Mouse (Mus musculus) MEL (cell line): ENCODE measurements around the gene Igdcc3. TPM values are rescaled to one million over a fixed set of nuclear protein-coding genes. Genes with fewer than 3 reads are reported as not detected.

Experiments used
- DNase-seq: peaks from one replicate; pipeline ENCODE4 v3.0.0; 2011; ENCODE audit warnings: low read depth, low spot score
- H3K27ac ChIP-seq: 2 replicates; pipeline ENCODE4 v1.5.1; 2012; ENCODE audit warnings: low read depth, mild to moderate bottlenecking, control low read depth, low read length, moderate library complexity; ENCODE audit not compliant: control insufficient read depth
- H3K27me3 ChIP-seq, 2 experiments: fragments of 150-350 bp in 1 of 2; sonication (generic) in 1 of 2; 2 replicates each; pipeline ENCODE4 v1.6.1; 2012; ENCODE audit warnings: low read length in 2 of 2, mild to moderate bottlenecking in 2 of 2, improper control_type of control experiment in 1 of 2, moderate library complexity in 1 of 2; ENCODE audit not compliant: insufficient read depth in 2 of 2, control insufficient read depth in 1 of 2
- H3K36me3 ChIP-seq, 2 experiments: 2 replicates each; pipeline ENCODE4 v1.6.1; 2012 to 2014; ENCODE audit warnings: low read length in 2 of 2, improper control_type of control experiment in 1 of 2, inconsistent platforms in 1 of 2, mild to moderate bottlenecking in 1 of 2; ENCODE audit not compliant: insufficient read depth in 2 of 2, control insufficient read depth in 1 of 2
- H3K4me1 ChIP-seq, 2 experiments: fragments of 150-350 bp in 1 of 2; sonication (generic) in 1 of 2; 2 replicates each; pipeline ENCODE4 v1.6.1; 2012; ENCODE audit warnings: low read length in 2 of 2, improper control_type of control experiment in 1 of 2, mild to moderate bottlenecking in 1 of 2; ENCODE audit not compliant: insufficient read depth in 2 of 2, control insufficient read depth in 1 of 2
- H3K4me3 ChIP-seq, 2 experiments: fragments of 150-350 bp in 1 of 2; sonication (generic) in 1 of 2; 2 replicates each; pipeline ENCODE4 v1.5.1; 2012; ENCODE audit warnings: low read depth in 2 of 2, low read length in 2 of 2, mild to moderate bottlenecking in 2 of 2, moderate library complexity in 2 of 2, control low read depth in 1 of 2, improper control_type of control experiment in 1 of 2; ENCODE audit not compliant: control insufficient read depth in 1 of 2, insufficient read depth in 1 of 2
- H3K79me2 ChIP-seq: 2 replicates; pipeline ENCODE4 v1.6.1; 2012; ENCODE audit warnings: mild to moderate bottlenecking, low read length, moderate library complexity; ENCODE audit not compliant: control insufficient read depth, poor library complexity, insufficient read depth
- H3K9ac ChIP-seq: 2 replicates; pipeline ENCODE4 v1.6.1; 2012; ENCODE audit warnings: low read depth, mild to moderate bottlenecking, control low read depth, low read length, moderate library complexity; ENCODE audit not compliant: control insufficient read depth, poor library complexity, severe bottlenecking
- H3K9me3 ChIP-seq: fragments of 150-350 bp; sonication (generic); replicated peaks from 2 replicates; pipeline ENCODE4 v1.6.1; 2012; ENCODE audit warnings: mild to moderate bottlenecking, low read length, improper control_type of control experiment, moderate library complexity; ENCODE audit not compliant: insufficient read depth
- BHLHE40 ChIP-seq: IDR thresholded peaks from 2 replicates; pipeline ENCODE4 v1.6.1; 2012; ENCODE audit warnings: low read depth, mild to moderate bottlenecking, inconsistent platforms, low read length, improper control_type of control experiment, borderline replicate concordance
- ELF1 ChIP-seq: IDR thresholded peaks from 2 replicates; pipeline ENCODE4 v1.6.1; 2014; ENCODE audit warnings: low read depth, mild to moderate bottlenecking, inconsistent platforms, low read length, improper control_type of control experiment, moderate library complexity
- EP300 ChIP-seq, 2 experiments: IDR thresholded peaks; 2 replicates each; pipeline ENCODE4 v1.6.1; 2011; ENCODE audit warnings: improper control_type of control experiment in 2 of 2, low read length in 2 of 2, low read depth in 1 of 2, mild to moderate bottlenecking in 1 of 2
- GABPA ChIP-seq: IDR thresholded peaks from 2 replicates; pipeline ENCODE4 v1.6.1; 2012; ENCODE audit warnings: low read depth, mild to moderate bottlenecking, inconsistent platforms, low read length, improper control_type of control experiment, moderate library complexity
- GATA1 ChIP-seq: IDR thresholded peaks from 2 replicates; pipeline ENCODE4 v1.6.1; 2011; ENCODE audit warnings: low read depth, low read length, improper control_type of control experiment
- HCFC1 ChIP-seq: IDR thresholded peaks from 2 replicates; pipeline ENCODE4 v1.6.1; 2012; ENCODE audit warnings: low read depth, mild to moderate bottlenecking, inconsistent platforms, low read length, improper control_type of control experiment, moderate library complexity
- MAZ ChIP-seq: IDR thresholded peaks from 2 replicates; pipeline ENCODE4 v1.6.1; 2012; ENCODE audit warnings: low read depth, mild to moderate bottlenecking, inconsistent platforms, low read length, improper control_type of control experiment
- MEF2A ChIP-seq: IDR thresholded peaks from 2 replicates; pipeline ENCODE4 v1.6.1; 2014; ENCODE audit warnings: low read depth, mild to moderate bottlenecking, inconsistent platforms, low read length, improper control_type of control experiment; ENCODE audit not compliant: poor library complexity, insufficient replicate concordance, severe bottlenecking; ENCODE audit errors: extremely low read depth
- MXI1 ChIP-seq: IDR thresholded peaks from 2 replicates; pipeline ENCODE4 v1.6.1; 2011; ENCODE audit warnings: mild to moderate bottlenecking, low read depth, low read length, improper control_type of control experiment
- NELFE ChIP-seq: IDR thresholded peaks from 2 replicates; pipeline ENCODE4 v1.6.1; 2011; ENCODE audit warnings: low read depth, low read length, improper control_type of control experiment
- NRF1 ChIP-seq: IDR thresholded peaks from 2 replicates; pipeline ENCODE4 v1.6.1; 2014; ENCODE audit warnings: low read depth, mild to moderate bottlenecking, inconsistent platforms, low read length, improper control_type of control experiment, moderate library complexity; ENCODE audit not compliant: poor library complexity, insufficient read depth, severe bottlenecking
- POLR2A ChIP-seq, 2 experiments: IDR thresholded peaks; 2 replicates each; pipeline ENCODE4 v1.6.1; 2011 to 2012; ENCODE audit warnings: low read length in 2 of 2, mild to moderate bottlenecking in 2 of 2, control low read depth in 1 of 2, improper control_type of control experiment in 1 of 2, low read depth in 1 of 2, moderate library complexity in 1 of 2; ENCODE audit not compliant: control insufficient read depth in 1 of 2, insufficient read depth in 1 of 2, poor library complexity in 1 of 2
- POLR2AphosphoS5 ChIP-seq: IDR thresholded peaks from 2 replicates; pipeline ENCODE4 v1.6.1; 2012; ENCODE audit warnings: low read depth, borderline replicate concordance, mild to moderate bottlenecking, inconsistent platforms, low read length, moderate library complexity, mixed read lengths
- SIN3A ChIP-seq: IDR thresholded peaks from 2 replicates; pipeline ENCODE4 v1.6.1; 2012; ENCODE audit warnings: low read length, improper control_type of control experiment, inconsistent platforms
- TBP ChIP-seq: IDR thresholded peaks from 2 replicates; pipeline ENCODE4 v1.8.0; 2011; ENCODE audit warnings: low read depth, low read length, improper control_type of control experiment
- USF2 ChIP-seq, 2 experiments: IDR thresholded peaks; 2 replicates each; pipeline ENCODE4 v1.6.1; 2011 to 2012; ENCODE audit warnings: improper control_type of control experiment in 2 of 2, low read length in 2 of 2, borderline replicate concordance in 1 of 2, inconsistent platforms in 1 of 2, low read depth in 1 of 2, mild to moderate bottlenecking in 1 of 2; ENCODE audit not compliant: insufficient read depth in 1 of 2
- ZKSCAN1 ChIP-seq: IDR thresholded peaks from 2 replicates; pipeline ENCODE4 v1.6.1; 2012; ENCODE audit warnings: low read depth, mild to moderate bottlenecking, inconsistent platforms, low read length, improper control_type of control experiment, moderate library complexity
- ZNF384 ChIP-seq: IDR thresholded peaks from 2 replicates; pipeline ENCODE4 v1.6.1; 2012; ENCODE audit warnings: low read depth, mild to moderate bottlenecking, inconsistent platforms, low read length, improper control_type of control experiment
- polyA plus RNA-seq, 2 experiments: library from polyadenylated mRNA; stranded (reverse) in 1 of 2; unstranded in 1 of 2; fragments of >175 nt in 1 of 2; fragments of >200 nt in 1 of 2; gene quantifications; 2 replicates each; pipeline versions ENCODE4 v1.2.1 to v1.2.4; 2012; ENCODE audit warnings: low replicate concordance in 2 of 2, low read depth in 1 of 2; ENCODE audit not compliant: insufficient read length in 2 of 2, insufficient read depth in 1 of 2, missing spikeins in 1 of 2
- total RNA-seq: library from RNA; depleted of rRNA; stranded (reverse); fragments of 300-350 nt; gene quantifications from 2 replicates; pipeline ENCODE4 v1.2.3, GENCODE M21; 2012

Gene Igdcc3
- total and polyA plus RNA-seq, 3 experiments, result not detected

DNA sequence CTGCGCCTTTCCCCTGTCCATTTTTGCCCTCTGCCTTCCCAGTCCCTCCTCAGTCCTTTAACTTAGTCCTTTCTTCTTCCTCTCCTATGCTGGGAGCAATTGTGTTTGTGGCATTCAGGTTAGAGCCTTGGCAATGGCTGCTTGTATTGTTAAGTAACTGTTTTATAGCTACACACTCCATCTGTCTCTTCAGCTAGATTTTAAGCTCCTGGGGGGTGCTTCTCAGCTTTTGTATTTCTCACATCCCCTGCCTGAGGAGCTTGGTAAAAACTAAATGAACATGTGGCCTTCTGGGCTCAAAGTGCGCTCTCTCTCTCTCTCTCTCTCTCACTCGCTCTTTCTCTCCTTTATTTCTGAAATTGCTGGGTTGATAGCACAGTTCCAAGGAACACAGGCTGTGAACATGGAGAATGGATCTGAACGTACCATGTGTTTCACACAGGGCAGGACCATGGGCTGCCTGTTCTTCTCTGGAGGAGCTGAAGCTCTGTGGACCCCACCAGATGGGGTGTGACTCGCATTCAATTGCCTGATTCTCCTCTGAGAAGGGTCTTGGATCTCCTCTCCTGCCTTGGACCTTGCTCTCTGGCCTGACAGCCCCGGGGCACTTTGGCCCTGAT, 11.8 kb downstream of the Igdcc3 start:
- Histone ChIP-seq H3K4me3 (no peak overlapping the region), H3K27me3 (peaks cover 0 to 2% of the 10 kb centered on the region in 2 experiments; a peak in 1 of 4 replicates), H3K79me2 (no peaks in the 10 kb centered on the region), H3K4me1 (no peaks in the 10 kb centered on the region), H3K27ac (no peak overlapping the region), H3K9me3 (no peaks in the 10 kb centered on the region), H3K9ac (no peak overlapping the region), H3K36me3 (no peaks in the 10 kb centered on the region)
- DNase-seq, result no peak
- TF ChIP-seq TBP (no peak), MXI1 (no peak), POLR2AphosphoS5 (no peak), ZKSCAN1 (no peak)

DNA sequence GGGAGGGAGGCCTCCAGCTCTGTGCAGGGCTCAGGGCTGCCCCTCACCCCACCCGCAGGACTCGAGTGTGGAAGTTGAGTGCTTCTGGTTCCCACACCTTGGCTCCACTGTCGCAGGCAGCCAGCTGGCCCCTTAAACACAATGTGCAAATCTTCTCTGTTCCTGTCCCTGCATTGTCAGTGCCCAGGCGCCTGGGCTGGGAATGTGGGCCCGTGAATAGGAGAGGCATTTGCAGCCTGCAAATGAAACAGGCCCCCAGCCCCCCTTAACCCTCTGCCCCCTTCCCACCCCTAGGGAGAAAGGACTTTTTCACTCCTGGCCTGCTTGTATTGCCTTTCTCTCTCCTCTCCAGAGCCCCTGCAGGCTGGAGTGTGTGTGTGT, 12.3 kb downstream of the Igdcc3 start:
- Histone ChIP-seq H3K9me3 (no peaks in the 10 kb centered on the region), H3K4me3 (no peak overlapping the region)
- TF ChIP-seq POLR2A (IDR thresholded peaks at IDR 0.05; ENCODE audit: control insufficient read depth in 1 of 2, insufficient read depth in 1 of 2, low read depth in 1 of 2, low read length in 2 of 2, poor library complexity in 1 of 2) (no peak), MAZ (no peak), SIN3A (no peak), NRF1 (no peak), POLR2AphosphoS5 (no peak), MXI1 (no peak)
- TF ChIP-seq, all 39 proteins: peak for 0
- Histone ChIP-seq H3K79me2 (no peaks in the 10 kb centered on the region), H3K27me3 (peaks cover 0 to 4% of the 10 kb centered on the region in 2 experiments; a peak in 1 of 4 replicates), H3K36me3 (no peaks in the 10 kb centered on the region), H3K4me1 (no peaks in the 10 kb centered on the region), H3K9ac (no peak overlapping the region), H3K27ac (no peak overlapping the region)
- DNase-seq, result no peak

DNA sequence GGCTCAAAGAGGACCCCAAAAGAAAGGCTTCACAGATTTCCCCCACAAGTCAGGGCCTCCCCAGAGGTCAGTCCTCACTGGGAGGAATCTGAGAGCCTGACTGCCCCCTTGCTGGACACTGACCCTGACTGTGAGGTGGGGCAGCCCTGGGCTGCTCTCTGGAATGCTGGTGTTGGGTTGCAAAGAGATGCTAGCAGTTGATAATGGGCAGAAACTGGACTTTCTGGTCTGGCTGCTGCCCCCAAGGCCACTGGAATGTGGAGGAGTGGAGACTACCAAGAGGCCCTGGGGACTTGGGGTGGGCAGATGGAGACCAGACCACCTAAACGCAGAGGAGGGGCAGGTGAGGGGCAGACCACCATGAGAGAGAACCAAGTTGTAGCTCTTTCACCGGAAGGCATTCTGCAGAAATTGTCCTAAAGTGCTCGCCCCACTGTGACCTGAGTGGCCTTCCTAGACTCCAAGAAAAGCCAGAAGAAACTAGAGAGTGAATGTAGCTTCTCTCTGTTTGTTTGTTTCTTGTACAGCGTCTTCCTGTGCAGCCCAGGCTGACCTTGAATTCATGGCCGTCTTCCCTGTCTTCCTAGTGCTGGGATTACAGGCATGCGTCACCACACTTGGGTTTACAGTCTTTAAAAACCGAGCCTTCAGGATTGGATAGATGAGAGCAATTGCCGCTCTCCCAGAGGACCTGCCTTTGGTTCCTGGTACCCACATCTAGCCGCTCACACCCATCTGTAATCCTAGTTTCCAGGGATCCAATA, 13.9 kb downstream of the Igdcc3 start:
- DNase-seq, result no peak
- Histone ChIP-seq H3K4me1 (no peaks in the 10 kb centered on the region), H3K27me3 (peaks cover 0 to 4% of the 10 kb centered on the region in 2 experiments; a peak in 2 of 4 replicates), H3K27ac (no peak overlapping the region), H3K4me3 (no peak overlapping the region), H3K79me2 (no peaks in the 10 kb centered on the region), H3K36me3 (no peaks in the 10 kb centered on the region), H3K9me3 (no peaks in the 10 kb centered on the region), H3K9ac (no peak overlapping the region)
- TF ChIP-seq GABPA, result no peak
- TF ChIP-seq GATA1, result no peak
- no peak for TF ChIP-seq USF2 (IDR thresholded peaks at IDR 0.05; ENCODE audit: borderline replicate concordance in 1 of 2, insufficient read depth in 1 of 2, low read depth in 1 of 2, low read length in 2 of 2)
- TF ChIP-seq HCFC1, result no peak
- TF ChIP-seq POLR2AphosphoS5, result no peak
- no peak for TF ChIP-seq BHLHE40
- no peak for TF ChIP-seq MEF2A
- TF ChIP-seq EP300 (IDR thresholded peaks at IDR 0.05; ENCODE audit: low read depth in 1 of 2, low read length in 2 of 2), result no peak
- no peak for TF ChIP-seq ZNF384
- TF ChIP-seq MAZ, result no peak
- TF ChIP-seq SIN3A, result no peak
- TF ChIP-seq NELFE, result no peak
- no peak for TF ChIP-seq ELF1
